Mouse (Mus musculus) lung, postnatal 4 days (tissue): ENCODE results near the gene Dnah7a.
"Not testable (repeated sequence)": the region's sequence is repeated elsewhere in the genome, so short reads cannot be mapped to it uniquely, and the experiment has no call there.

ENCODE experiments used
- DNase-seq, 2 experiments: peaks; one replicate each; pipeline ENCODE4 v3.0.0; 2021

The Dnah7a gene

DNA sequence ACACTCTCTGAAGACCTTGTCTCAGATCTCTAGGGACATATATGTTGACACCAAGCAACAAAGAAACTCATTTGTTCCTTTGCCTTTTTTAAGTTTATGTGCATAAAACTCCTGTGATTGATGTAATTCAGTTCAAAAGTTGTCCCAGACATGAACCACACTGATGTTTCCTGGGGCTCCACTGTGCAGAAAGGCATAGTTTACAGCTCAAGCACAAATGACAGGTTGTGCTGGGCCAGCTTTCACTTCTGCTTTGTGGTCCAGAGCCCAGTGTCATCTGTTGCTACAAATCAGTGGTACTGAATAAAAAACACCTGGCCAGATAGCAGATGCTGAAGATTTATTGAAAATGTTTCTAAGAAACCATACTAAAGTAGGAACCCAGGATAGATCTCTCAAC is 42.3 kb downstream of the Dnah7a start:
- not testable (repeated sequence) for DNase-seq

DNA sequence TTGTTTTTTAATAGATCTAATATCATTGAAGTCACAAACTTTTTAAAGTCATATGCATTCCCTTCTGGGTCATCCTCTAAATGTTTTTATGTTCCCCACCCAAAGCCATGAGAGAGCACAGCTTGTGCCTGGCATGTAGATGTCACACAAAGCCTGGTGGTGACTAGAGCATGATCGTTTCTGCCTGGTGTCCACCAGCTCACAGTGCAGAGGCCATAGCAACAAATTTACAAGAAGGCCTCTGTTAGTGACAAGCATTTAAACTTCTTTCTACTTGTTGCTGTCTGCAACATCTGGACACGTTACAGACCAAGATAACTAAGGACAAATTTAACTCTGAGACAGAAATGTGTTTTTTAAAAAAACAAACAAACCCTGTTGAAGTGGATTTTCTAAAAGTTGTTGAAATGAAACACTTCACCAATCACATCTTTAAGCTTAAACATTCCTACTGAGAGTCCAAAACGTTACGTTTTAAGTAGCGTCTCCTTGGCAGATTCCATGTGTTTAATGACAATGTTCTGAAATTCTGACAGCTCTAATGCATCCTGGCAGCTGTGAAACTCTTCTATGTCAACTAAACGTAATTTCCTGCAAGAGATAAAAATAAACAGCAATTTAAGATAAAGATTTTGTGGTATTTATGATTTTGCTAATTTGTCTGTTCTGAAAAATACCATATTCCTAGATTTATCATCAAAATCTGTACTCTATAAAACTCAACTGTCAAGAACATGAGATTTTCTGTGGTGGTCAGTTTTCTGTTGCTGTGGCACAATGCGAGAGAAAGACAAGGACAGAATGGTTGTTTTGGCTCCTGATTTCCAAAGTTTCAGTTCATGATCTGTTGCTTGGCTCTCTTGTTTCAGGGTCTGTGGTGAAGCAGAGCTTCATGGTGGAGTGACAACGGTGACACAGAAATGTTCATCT is 66.5 kb downstream of the Dnah7a start:
- peak in 1 of 2 experiments; percentile 34 for DNase-seq

DNA sequence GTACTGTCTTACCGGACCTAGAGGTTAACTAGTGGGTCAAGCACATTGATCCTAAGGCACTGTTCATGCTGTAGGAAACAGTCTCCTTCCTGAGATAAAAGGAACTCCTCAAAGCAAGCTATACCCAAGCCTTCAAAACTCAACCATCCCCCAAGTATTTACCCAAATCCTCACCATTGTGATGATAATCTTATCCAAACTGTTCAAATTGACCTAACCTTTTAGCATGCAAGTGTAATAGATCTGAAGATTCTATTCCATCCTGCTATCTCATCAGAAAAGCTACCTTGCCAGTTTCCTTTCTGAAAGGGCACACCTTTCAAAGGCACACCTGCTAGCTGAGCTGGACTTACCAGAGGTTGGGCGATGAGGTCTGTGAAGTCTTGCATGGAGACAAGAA is 70.9 kb downstream of the Dnah7a start:
- not testable (repeated sequence) for DNase-seq

DNA sequence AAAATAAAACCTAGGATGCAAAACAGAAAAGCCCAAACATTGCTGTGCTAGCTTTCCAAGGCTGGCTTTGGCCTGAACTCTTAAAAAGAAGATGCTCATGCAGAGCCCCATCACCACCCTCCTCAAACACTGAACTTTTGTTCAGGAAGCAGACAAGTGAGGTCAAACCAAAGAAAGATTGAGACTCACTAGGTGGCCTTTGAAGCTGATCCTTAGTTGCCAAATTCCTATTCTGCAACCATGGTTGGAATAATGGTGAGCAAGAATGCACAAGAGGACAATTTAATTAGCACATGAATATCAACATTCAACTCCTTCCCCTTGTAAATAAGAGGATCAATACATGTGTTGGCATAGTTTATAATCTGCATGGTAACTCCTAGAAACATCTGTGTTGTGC is 74.5 kb downstream of the Dnah7a start:
- not testable (repeated sequence) for DNase-seq

DNA sequence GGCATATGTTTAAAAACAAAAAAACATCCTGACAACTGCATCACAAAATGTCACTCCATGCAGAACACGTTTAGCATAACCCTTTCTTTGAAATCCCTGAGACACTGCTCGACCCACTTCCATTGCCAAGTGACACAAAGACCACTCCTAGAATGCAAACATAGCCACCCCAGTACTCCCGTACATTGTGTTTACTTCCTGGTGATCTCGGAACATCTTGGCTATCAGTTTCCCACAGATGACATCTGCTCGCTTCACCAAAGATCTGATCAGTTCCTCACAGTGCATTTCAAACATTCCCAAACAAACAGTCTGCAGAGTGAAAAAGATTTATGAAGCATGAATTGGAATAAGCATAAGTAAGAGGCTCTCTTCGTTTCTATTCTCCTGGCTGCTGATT is 76.6 kb downstream of the Dnah7a start:
- DNase-seq, result no peak

DNA sequence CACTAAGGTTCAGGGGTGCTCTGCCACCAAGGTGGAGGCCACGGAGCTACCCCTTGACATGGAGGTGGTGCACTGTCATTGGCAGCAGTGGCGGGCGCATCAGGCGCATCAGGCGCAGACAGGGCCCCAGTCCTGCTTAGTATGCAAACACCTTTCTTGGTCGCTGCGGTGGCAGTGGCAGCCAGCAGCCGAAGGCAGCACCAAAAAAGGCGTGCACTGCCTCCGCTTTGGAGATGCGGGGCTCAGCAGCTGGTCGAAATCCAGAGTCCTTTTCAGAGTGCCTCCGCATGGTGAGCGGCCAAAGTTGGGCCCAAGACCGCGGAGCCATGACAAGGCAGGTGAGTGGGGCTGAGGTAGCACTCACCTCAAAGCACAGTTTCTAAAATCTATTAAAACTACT is 93.1 kb downstream of the Dnah7a start:
- no peak for DNase-seq

DNA sequence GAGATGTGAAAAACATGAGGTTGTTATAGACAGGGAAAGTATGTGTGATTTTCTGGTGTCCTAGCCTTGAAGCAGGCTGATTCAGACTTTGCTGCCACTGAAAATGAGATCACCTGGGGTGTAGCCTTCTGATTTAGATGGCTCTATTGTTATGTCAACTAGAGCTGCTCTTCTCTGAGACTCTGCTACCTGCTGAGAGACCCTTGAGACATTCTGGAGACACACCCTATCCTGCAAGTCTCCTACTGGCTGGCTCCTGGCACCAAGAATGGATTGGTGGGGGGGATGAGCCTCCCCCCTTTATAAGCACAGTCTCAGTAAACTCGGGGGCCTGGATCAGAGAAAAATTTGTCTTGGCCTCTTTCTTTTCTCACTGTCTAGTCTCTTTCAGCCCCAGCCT is 125.3 kb downstream of the Dnah7a start:
- not testable (repeated sequence) for DNase-seq

DNA sequence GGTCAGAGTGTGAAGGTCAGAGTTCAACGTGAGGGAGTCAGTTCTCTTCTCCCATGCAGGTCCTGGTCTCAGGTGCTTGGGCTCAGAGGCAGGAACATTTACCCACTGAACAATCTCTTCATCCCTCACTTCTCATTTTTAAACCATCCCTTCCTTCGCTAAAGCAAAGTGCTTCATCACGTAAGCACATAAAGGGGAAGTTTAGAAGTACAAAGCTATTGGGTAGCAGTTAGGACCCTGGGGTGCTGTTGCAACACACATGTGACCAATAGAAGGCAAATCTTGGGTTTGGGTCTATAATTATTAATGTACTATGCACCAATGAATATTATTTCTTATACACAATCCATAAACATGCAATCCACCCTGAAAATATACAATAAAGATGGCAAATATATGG is 148.7 kb downstream of the Dnah7a start:
- not testable (repeated sequence) for DNase-seq

DNA sequence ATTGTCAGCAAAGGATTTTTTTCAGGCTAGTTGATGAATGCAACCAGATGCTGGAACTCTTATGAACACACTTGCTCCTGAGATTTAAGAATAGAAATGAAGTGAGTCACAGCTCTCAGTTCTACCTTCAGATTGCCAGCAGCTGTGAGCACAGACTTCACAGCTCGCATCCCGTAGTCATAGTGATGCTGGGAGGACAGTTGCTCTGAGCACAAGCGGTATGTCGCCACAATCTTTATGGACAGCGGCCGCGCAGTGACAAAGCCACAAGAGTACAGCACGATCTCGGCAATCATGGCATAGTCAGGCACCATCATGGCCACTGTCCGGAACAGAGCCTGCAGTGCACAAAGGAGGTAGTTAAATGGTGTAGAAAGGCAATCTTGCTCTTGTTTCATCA is 159.6 kb downstream of the Dnah7a start:
- not testable (repeated sequence) for DNase-seq

DNA sequence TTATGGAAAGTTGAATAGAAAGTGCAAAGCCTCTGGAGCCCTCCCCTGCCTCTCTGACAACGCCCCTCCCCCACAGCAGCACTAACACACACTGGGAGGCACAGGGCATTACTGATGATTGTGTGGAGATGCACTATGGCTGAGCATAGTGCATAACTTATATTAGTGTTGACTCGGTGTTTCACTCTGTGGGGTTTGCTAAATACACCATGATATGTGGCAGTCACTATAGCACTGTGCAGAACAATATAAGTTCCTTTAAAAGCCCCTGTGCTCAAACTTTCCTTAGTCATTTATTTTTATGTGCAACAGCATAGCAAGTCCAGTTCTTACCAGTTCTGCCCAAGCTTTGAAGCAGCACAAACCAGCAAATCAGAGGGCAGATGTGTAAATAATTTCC is 168.2 kb downstream of the Dnah7a start:
- DNase-seq, result not testable (repeated sequence)

DNA sequence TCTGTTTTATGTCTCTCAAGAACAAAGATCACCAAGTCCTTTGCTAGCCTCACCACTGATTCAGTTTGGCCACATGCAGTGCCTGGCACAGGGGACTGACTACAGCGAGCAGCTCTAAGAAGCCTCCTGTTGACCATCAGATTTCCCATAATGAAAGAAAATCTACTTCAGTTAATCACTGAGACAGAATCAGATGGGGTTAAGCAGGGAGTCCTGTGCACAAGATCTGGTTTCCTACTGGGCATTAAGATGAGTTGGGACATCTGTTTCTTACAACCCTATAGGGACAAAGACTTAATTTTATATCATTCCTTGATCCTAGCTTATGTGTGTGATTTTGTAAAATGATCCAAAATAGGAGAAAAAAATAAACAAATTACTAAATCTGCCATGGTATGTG is 171.8 kb downstream of the Dnah7a start:
- not testable (repeated sequence) for DNase-seq

DNA sequence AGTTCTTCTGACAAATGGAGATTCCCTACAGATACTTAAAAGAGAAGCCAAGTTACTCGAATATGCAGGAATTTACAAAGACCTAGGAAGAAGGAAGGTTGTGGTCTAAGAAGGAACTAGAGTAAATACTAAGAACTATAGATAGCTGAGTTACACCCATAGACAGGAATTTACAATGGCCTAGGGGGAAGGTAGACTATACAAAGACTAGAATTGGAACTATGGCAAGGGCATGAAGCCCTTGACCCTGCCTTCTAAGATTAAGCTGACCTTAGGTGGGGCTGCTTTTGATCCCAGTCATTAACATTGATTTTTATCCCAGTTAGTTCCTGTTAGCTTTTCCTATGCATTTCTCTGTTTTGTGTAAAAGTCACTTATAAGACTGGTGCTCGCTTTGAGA is 180.6 kb downstream of the Dnah7a start:
- DNase-seq, result not testable (repeated sequence)

DNA sequence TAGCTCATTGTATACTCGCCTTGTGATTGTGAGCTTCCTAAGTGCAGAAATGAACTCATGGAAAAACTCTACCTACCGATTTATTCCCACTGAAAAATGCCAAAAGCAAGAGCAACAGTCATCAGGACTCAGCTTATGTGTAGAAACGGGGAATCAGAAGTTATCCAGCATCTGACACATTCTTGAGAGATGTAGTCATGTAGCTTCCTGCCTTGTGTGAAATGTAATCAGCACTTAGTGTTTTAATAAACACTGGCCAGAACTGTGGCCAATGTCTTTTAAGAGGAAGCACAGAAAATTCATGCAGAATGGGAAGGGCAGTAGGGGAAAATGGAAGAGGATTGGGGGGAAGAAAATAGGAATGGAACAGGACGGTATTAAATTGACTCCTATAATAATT is 232.9 kb downstream of the Dnah7a start:
- no peak for DNase-seq

DNA sequence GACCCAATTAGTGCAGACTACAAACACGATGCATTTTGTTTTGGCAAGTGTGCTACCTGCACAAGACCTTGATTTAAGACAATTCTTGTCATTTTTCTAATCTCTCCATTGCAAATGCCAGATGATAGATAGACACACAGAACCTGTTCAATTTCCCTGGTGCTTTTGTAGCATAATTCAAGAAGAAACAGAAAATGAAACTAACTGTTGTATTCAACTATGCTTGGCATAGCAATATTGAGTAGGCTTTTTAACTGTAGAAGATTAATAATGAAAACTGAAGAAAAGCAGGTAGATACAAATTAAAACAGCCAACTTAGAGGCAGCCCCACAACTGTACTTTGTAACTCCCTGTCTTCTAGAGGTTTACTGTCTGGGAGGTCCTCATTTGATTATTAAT is 234.5 kb downstream of the Dnah7a start:
- not testable (repeated sequence) for DNase-seq

DNA sequence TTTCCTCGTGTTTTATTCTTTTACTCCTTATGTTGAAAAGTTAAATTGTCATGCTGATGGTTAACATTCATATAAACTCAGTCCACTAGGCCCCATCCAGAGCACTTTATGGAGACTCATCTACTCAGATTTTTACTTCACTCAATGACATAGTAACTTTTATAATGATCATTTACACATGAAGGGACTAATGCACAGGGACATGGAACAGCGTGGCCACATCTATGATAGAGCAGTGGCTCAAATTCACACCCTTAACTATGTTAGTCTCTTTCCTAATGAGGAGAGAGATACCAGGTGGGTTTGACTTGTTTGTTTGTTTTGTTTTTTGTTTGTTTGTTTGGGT is 239.3 kb downstream of the Dnah7a start:
- DNase-seq, result no peak

DNA sequence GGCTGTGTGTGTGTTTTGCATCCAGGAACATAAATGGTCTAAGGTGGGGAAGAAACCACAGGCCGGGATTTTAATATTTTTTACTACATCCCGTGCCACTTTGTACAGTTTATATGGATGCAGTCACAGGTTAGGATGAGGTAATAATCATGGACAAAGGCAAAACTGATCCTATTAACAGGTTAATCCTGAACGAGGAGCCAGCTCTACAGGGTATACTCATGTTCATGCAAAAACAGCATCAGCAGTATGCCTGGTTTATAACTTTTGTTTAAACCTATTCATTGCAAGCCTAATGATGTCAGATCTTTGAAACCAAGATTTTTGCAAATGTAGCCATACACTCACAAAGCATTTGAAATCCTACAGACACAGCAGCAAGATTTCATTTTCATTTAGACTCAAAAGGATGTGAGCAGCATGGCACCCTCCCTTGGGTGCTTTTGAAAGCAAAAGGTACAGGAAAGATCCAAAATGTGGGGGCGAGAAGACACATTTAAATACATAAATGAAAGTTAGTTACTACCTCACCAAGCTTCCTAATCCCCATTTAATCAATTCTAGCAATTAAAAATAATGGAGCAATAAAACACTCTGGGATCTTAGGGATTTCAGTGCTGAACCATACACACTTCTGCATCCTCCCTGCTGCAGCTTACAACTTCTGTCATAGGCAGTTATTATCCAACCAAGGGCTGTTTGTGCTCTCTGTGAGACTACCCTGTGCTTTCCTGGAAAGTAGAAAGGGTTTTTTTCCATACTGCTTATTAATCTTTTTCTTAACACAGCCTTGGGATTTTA is 239.9 kb downstream of the Dnah7a start:
- DNase-seq, result not testable (repeated sequence)

DNA sequence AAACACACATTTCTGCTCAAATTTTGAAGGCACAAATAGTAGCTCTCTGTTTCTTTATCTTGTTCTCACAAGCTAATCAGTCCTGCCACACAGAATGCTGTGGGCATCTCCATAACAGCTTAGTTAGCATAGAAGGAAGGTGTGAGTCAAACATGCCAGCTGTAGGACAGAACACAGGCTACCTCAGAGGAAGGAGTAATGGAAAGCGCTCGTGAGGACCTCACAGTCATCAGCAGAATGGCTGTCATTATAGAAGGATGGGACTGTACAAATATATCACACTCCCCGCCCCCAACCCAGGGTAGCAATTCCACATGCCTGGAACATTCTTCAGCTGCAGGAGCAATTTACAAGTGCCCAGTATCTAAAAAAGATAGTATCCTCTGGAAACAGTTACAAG is 267.4 kb downstream of the Dnah7a start:
- DNase-seq, result not testable (repeated sequence)

DNA sequence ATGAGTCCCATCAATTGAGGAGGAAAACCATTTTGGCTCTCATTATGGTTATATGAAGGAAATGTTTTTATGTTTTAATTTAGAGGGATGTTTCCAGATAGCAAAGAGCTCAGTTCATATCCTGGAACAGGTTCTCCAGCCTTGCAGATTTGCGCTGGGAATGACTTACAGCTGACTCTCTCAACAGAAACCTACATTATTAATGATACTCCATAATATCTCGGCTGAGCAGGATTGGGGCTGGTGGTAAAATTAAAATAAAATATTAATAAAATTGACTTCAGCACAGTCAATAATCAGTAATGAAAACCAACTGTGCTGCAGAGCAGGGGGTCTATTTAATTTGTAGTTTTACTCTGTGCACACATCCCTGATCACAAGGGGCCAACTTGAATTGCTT is 274.2 kb downstream of the Dnah7a start:
- not testable (repeated sequence) for DNase-seq

DNA sequence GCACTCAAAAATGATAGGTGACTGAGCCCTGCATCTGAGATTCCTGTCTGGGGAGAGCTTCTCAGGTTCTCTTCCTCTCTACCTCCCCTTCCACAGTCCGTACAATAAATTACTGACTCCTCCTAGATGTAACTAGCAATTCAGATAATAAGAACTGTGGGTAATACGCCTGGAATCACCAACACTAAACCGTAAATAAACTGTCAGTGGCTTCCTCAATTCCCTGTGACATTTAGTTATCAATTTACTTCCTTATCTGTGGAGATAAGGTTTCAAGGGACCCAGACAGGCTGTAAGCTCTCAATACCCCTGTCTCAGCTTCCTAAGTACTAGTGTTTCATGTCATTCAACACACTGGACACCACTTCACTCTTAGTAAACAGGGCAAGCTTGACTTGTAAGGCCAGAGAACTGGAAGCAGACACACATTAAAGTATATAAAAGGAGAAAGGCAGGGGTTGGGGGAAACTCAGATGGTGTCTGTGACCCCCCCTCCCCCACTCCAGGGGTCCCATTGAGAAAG is 300.7 kb downstream of the Dnah7a start:
- no peak for DNase-seq

DNA sequence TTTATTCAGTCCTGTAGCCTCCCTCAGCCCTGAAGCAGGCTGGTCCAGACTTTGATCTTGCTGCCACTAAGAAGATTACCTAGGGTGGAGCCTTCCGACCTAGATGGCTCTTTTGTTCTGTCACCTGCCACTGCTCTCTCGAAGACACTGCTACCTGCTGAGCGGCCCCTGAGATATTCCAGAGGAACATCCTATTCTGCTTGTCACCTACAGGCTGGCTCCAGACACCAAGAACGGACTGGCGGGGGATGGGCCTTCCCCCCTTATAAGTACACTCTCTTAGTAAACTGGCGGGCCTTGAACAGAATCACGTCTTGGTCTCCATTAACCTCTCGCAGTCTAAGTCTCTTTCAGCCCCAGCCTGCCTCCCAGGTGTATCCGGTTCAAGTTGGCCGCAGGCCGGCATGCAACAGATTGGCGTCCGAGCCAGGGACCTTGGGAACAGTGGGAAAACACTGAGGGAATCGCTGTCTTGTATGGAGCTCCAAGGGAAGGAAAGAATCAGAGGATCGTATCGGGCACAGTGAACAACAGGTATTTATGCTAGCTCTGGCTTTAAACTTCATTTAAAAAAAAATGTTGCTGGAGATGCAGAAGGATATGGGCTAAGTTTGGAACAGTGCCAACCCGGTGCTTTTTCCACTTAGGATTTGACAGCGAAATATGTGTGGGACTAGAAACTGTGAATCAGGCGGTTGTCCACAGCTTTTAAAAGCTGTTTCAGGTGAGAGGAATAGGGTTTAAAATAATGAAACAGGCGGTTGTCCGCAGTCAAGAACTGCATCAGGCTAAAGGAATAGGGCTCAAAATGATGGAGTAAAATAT is 312.4 kb downstream of the Dnah7a start:
- DNase-seq, result peak; percentile 3 to 28

DNA sequence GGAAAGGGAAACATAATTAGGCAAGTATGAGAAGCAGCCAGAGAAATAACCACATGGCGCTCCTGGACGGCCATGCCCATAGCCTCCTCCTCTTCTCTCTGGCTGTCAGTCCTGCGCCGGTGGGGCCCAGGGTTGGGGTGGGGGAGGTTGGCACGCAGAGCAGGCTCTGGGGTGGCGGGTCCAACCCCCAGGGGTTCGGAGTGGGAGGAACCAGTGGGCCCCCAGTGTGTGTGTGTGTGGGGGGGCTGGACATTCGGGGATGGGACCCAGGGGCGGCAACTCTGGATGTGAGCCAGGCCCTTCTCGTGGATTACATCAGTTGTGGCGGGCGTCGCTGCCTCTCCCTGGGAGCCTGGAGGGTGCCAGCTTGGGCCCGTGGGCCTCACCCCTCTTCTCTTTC is 317.8 kb downstream of the Dnah7a start:
- no peak for DNase-seq

DNA sequence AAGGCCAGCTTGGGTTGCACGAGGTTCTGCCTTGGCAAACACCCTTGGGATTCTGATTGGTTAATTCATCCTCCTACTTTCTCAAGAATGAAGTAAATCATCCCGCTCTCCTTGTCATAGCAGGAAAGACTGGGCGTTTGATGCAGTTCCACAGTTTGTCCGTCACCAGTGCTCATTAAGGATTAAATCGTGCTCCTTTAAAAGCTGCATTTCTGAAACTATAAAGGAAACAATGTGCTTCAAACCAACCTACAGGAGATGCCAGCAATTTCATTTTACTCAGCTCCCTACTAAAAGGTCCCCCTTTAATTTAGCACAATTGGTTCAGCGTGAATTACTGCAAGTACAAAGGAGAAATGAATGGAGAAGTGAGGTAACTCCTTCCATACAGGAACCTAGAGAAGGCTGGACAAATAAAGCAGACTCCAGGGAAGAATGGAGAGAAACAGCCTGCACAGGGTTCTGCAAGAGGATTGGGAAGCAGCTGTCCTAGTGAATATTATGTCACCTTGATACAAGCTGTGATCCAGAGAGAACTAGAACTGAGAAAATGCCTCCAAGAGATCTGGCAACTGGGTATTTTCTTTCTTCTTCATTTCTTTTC is 322.4 kb downstream of the Dnah7a start:
- no peak for DNase-seq
